Comparison of ENCODE assay signal across 26 mouse cellular contexts in the genomic region with DNA sequence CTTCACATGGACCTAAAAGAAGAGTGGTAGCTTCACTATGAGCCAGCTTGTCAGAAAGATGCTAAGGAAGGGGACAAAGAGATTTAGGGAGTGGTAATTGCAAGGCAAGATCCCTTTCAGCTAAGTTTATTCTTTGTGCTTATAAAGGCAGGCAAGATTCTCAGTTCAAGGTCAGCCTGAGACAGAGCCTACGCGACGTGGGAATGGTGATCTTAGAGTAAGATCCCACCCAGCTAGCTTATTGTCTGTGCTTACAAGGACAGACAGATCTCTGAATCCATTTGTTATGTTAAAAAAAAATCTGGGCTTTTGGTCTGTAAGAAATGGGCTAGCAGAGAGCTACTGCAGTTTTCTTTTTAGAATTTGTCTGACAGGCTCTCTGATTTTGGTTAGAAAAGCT.
"Had no signal": no experiment of that assay in that cellular context is flagged by ENCODE, and none has a peak within 500 bp of the region (broad histone marks: within the 10 kb centered on the region; RNA-seq: fewer than 3 reads in every experiment).

No protein-coding gene starts in this region.

- H3K27me3 ChIP-seq: embryonic facial prominence, embryonic 12.5 days; embryonic facial prominence, embryonic 13.5 days; embryonic facial prominence, embryonic 15.5 days; forebrain, embryonic 12.5 days; forebrain, embryonic 13.5 days; forebrain, embryonic 15.5 days had no signal

- DNase-seq: cerebellum, adult 9-11 months; cerebellum, postnatal 10 days; cerebellum, postnatal 14 days; cerebellum, postnatal 25 days; cerebellum, postnatal 36 days; embryo, embryonic 11 days; forebrain, postnatal 0 days; gastrocnemius, adult 2 months; gastrocnemius, postnatal 10 days; gastrocnemius, postnatal 14 days; gastrocnemius, postnatal 25 days; gastrocnemius, postnatal 36 days; heart, adult 11 months; heart, adult 18-20 months; heart, adult 2 months had no signal

- H3K36me3 ChIP-seq: embryonic facial prominence, embryonic 10.5 days; embryonic facial prominence, embryonic 12.5 days; embryonic facial prominence, embryonic 13.5 days; embryonic facial prominence, embryonic 15.5 days; forebrain, embryonic 10.5 days; forebrain, embryonic 12.5 days; forebrain, embryonic 15.5 days had no signal

- H3K4me1 ChIP-seq: embryonic facial prominence, embryonic 10.5 days; embryonic facial prominence, embryonic 12.5 days; embryonic facial prominence, embryonic 13.5 days; embryonic facial prominence, embryonic 15.5 days; forebrain, embryonic 10.5 days; forebrain, embryonic 12.5 days; forebrain, embryonic 13.5 days; forebrain, embryonic 15.5 days had no signal

- H3K4me3 ChIP-seq: embryonic facial prominence, embryonic 10.5 days; embryonic facial prominence, embryonic 12.5 days; embryonic facial prominence, embryonic 13.5 days; embryonic facial prominence, embryonic 15.5 days; erythroblast, embryonic 14.5 days; forebrain, embryonic 10.5 days; forebrain, embryonic 12.5 days; forebrain, embryonic 13.5 days; forebrain, embryonic 15.5 days; gastrocnemius, adult 2 months; heart, adult 2 months had no signal

- H3K27ac ChIP-seq: embryonic facial prominence, embryonic 10.5 days; embryonic facial prominence, embryonic 12.5 days; embryonic facial prominence, embryonic 13.5 days; embryonic facial prominence, embryonic 15.5 days; forebrain, embryonic 10.5 days; forebrain, embryonic 12.5 days; forebrain, embryonic 13.5 days; forebrain, embryonic 15.5 days; gastrocnemius, adult 2 months; heart, adult 2 months had no signal

- ATAC-seq: forebrain, embryonic 13.5 days; forebrain, embryonic 14.5 days; forebrain, embryonic 15.5 days; forebrain, embryonic 16.5 days; forebrain, postnatal 0 days had no signal

- H3K9ac ChIP-seq: embryonic facial prominence, embryonic 12.5 days; embryonic facial prominence, embryonic 13.5 days; embryonic facial prominence, embryonic 15.5 days; forebrain, embryonic 12.5 days; forebrain, embryonic 13.5 days; forebrain, embryonic 15.5 days; forebrain, postnatal 0 days had no signal

- H3K4me2 ChIP-seq: embryonic facial prominence, embryonic 12.5 days; embryonic facial prominence, embryonic 13.5 days; embryonic facial prominence, embryonic 15.5 days; forebrain, embryonic 12.5 days; forebrain, embryonic 13.5 days; forebrain, embryonic 15.5 days had no signal

- H3K9me3 ChIP-seq: embryonic facial prominence, embryonic 10.5 days; embryonic facial prominence, embryonic 12.5 days; embryonic facial prominence, embryonic 13.5 days; embryonic facial prominence, embryonic 15.5 days; forebrain, embryonic 10.5 days; forebrain, embryonic 12.5 days; forebrain, embryonic 13.5 days; forebrain, embryonic 15.5 days had no signal
